Mouse (Mus musculus): ENCODE data around the gene BC035947. TPM values are rescaled to one million over a fixed set of nuclear protein-coding genes. Genes with fewer than 3 reads are reported as not detected.
"Not testable (repeated sequence)": the region's sequence is repeated elsewhere in the genome, so short reads cannot be mapped to it uniquely, and the experiment has no call there.

Gene BC035947
- total RNA-seq (2014; fragmentation: Nextera tagmentation) (not detected in 2 replicates), total RNA-seq (2017) (not detected in 2 replicates)

DNA sequence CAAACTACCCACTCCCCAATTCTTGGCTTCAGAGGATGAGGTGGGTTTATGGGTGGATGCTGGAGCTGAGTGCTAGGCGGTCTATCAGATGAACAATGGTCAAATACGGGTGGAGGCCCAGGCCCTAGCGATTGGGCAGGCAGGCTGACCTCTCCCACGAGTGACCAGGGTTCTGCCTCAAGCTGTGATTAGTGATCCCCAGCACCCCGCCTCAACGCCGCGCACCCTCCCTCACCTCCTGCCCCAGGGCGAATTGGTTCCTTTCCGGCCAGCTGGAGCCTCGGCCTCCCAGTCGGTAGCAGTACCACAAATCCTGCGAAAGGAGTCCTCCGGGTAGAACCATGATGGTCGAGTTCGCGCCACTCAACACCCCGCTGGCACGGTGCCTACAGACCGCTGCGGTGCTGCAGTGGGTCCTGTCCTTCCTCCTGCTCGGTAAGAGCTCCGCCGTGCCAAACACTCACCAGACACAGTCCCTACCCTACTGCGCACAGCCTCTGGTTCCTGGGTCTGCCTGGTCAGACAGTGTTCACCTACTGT, at the start of gene BC035947:
Gene BC035947 (minus strand): TSS at position 538 of the 540 bp plus-strand sequence.
- ATAC-seq (replicated peaks; ENCODE audit: low FRiP score, low TSS enrichment, poor library complexity, severe bottlenecking): 0 out of 2 replicates have a peak, but pooled peaks have one; percentile 41

GRCm38 (mm10) chr1:78554012-78554666, 42.2 kb upstream of the BC035947 start:
- no peak for ATAC-seq (replicated peaks; ENCODE audit: low FRiP score, low TSS enrichment, poor library complexity, severe bottlenecking)

- no peak for ATAC-seq (replicated peaks; ENCODE audit: low FRiP score, low TSS enrichment, poor library complexity, severe bottlenecking)
Observed at GRCm38 (mm10) chr1:78548961-78549360, 37.0 kb upstream of the BC035947 start.

DNA sequence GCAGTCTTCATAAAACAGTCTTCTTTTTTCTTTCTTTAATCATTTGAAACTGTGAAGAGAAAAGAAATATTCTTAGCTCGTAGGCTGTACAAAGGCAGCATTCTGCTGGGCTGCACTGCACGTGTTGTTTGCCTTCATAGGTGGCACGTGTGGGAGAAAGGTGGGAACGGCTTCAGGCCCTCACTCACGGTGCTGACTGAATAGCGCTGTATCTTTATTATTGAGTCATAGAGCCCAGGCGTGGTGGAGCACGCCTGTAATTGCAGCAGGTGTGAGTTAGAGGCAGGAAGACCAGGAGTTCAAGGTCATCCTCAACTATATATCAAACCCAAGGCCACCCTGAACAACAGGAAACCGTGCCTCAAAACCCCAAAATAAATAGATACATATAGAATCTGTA, 34.3 kb upstream of the BC035947 start:
- no peak for ATAC-seq (replicated peaks; ENCODE audit: low FRiP score, low TSS enrichment, poor library complexity, severe bottlenecking)

DNA sequence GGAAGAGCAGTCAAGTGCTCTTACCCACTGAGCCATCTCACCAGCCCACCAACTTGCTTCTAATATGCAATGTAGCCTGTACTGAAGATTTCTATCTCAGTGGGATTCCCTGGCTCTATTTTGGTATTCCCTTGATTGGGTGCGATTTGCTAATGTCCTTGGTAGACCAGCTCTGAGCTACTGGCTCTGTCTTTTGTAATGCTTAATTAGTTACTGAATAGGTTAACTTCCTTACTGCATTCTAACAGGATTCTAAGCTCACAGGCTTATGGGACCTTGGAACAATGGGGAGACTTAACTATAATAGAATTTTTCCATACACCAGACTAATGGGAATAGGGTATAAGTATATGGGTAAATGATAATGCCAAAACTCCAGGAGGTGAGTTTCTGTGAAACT, 31.7 kb upstream of the BC035947 start:
- not testable (repeated sequence) for ATAC-seq (replicated peaks; ENCODE audit: low FRiP score, low TSS enrichment, poor library complexity, severe bottlenecking)

- no peak for ATAC-seq (replicated peaks; ENCODE audit: low FRiP score, low TSS enrichment, poor library complexity, severe bottlenecking)
Observed at GRCm38 (mm10) chr1:78539166-78539565, 27.2 kb upstream of the BC035947 start.

- no peak for ATAC-seq (replicated peaks; ENCODE audit: low FRiP score, low TSS enrichment, poor library complexity, severe bottlenecking)
Observed at GRCm38 (mm10) chr1:78538396-78538795, 26.4 kb upstream of the BC035947 start.

GRCm38 (mm10) chr1:78537494-78538010, 25.6 kb upstream of the BC035947 start:
- peak; percentile 93 for ATAC-seq (replicated peaks; ENCODE audit: low FRiP score, low TSS enrichment, poor library complexity, severe bottlenecking)

DNA sequence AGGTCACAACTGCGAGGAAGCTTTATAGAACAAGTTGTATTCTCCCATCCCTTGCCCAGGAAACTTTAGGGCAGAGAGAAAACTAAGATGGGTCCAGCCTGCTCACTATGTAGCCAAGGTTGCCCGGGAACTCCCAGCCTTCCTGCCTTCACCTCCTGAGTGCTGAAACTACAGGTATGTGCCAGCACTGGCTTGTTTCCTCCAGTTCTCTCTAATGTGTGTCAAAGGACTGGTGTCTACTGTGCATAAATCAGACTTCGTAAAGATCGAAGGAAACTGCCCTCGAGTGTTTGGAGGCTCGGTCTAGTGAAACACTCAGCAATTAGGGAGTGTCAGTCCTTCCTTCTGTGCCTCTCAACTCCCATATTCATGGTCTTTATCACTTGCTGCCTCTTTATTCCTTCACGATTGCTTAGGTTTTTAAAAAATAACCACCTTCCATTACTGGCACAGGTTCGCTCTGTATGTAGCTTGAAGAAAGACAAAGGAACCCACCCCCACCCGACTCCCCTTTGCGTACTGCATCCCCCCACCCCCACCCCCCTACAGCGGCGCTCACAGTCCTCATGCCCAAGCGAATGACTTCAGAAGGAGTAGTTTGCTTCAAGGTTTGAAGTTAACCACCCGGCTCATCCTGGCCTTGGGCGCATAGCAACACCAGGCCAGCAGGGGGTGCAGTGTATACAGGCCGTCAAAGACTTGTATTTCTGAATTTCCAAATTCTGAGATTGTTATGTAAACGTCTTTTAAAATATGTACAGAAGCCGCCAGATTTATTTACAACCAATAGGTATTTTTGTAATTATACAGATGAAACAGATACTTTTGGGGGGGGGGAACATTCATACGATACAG, 24.6 kb upstream of the BC035947 start:
- peak; percentile 80 for ATAC-seq (replicated peaks; ENCODE audit: low FRiP score, low TSS enrichment, poor library complexity, severe bottlenecking)

DNA sequence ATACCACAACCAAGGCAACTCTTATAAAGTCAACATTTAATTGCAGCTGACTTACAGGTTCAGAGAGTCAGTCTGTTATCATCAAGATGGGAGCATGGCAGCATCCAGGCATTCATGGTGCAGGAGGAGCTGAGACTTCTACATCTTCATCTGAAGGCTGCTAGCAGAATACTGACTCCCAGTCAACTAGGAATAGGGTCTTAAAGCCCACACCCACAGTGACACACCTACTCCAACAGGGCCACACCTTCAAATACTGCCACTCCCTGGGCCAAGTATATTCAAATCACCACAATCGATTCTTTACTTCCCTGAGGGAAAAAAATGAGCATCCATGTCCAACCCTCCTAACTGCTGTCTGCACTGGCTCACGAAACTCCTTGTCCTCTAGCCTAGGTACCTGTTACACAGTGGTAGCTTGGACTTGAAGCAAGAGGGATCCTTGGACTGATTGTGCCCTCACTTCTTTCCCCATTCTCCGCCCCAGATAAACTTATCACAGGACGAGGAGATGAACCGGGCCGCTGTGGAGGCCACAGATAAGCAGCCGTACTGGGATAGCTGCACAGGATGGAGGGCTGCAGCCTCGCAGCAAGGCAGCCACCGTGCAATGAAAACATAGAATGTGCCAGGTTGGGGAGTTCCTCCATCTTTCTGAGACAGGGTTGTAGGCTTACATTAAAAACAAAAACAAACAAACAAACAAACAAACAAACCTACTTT, 22.6 kb upstream of the BC035947 start:
- 0 out of 2 replicates have a peak, but pooled peaks have one; percentile 8 for ATAC-seq (replicated peaks; ENCODE audit: low FRiP score, low TSS enrichment, poor library complexity, severe bottlenecking)

- ATAC-seq (replicated peaks; ENCODE audit: low FRiP score, low TSS enrichment, poor library complexity, severe bottlenecking): no peak
Observed at GRCm38 (mm10) chr1:78532184-78532800, 20.3 kb upstream of the BC035947 start.

- no peak for ATAC-seq (replicated peaks; ENCODE audit: low FRiP score, low TSS enrichment, poor library complexity, severe bottlenecking)
Observed at GRCm38 (mm10) chr1:78530500-78531215, 18.7 kb upstream of the BC035947 start.

DNA sequence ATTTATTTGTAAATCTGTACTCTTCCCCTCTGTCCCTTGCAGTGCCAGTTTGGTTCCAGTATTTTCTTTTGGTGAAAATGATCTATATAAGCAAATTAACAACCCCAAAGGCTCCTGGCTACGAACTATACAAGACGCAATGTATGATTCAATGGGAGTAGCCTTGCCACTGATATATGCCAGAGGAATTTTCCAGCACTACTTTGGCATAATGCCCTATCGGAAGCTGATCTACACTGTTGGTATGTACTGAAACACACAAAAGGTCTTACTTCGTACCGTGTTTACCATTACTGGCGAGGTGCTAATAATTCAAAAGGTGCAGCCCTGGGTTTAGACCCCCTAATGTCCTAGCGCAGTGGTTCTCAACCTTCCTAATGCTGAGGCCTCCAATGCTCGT, 17.1 kb upstream of the BC035947 start:
- no peak for ATAC-seq (replicated peaks; ENCODE audit: low FRiP score, low TSS enrichment, poor library complexity, severe bottlenecking)

- no peak for ATAC-seq (replicated peaks; ENCODE audit: low FRiP score, low TSS enrichment, poor library complexity, severe bottlenecking)
Observed at GRCm38 (mm10) chr1:78528356-78528755, 16.4 kb upstream of the BC035947 start.

DNA sequence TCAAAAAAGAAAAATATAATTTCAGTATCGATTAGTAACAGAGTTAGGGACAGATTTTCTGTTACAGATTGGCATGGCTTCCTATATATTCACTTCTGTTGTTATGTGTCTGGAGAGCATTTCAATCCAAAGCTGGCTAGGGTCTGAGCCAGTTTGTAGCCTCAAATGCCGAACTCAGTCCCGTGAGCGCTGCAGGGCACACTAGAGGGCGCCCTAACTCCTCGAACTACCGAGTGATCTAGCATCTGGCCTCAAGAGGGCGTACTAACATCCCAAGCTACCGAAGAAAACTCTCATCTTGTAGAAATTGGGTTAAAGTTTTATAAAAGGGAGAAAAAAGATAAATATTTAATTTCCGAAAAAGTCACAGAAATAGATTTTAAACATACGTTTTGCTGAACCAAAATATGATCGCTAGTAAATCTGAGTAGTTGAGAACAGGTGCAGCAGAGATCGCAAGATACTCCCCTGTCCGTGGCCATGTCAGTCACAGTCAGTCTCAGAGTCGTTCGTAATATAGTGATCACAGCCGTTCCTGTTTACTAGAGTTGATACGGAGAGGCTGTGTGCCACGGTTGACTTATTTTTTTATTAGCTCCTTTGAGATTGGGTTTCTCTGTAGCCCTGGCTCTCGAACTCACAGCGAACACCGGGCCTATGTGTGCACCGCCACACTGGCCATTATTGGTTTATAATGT, 13.4 kb upstream of the BC035947 start:
- ATAC-seq (replicated peaks; ENCODE audit: low FRiP score, low TSS enrichment, poor library complexity, severe bottlenecking): peak; percentile 85

DNA sequence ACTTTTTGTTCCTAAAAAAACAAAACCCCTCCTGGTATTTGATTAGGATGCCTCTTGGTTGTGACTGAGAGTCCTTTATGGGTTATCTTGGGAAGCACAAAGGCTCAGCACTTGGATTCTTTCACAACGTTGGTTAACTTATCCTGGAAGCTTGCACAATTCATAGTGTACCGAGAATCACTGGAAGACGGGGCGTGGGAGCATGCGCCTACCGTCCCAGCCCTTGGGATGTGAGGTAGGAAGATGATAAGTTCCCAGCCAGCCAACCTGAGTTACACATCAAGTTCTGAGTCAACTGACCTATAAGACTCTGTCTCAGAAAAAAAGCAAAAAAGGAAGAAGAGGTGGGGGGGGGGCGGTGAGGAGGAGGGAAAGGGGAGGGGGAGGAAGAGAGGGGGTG, 6.9 kb upstream of the BC035947 start:
- ATAC-seq (replicated peaks; ENCODE audit: low FRiP score, low TSS enrichment, poor library complexity, severe bottlenecking): no peak

DNA sequence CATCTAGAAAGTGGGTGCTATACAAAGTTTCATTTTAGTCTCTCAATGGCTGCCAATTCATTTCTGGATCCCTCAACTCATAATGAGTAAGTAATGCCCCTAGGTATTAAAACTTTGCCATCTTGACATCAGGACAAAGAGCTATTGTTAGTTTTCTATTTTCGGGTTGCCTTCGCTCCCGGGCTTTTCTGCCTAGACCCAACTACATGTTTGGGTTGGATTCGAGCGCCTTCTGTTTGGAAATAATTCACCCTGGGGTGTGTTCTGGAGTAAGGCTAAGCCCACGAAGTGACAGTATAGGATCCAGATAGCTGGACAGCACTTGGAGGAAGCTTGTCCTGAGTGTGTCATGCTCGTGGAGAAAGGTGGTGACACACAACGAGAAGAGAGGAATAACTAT, 798 bp upstream of the BC035947 start:
- ATAC-seq (replicated peaks; ENCODE audit: low FRiP score, low TSS enrichment, poor library complexity, severe bottlenecking): no peak

- no peak for ATAC-seq (replicated peaks; ENCODE audit: low FRiP score, low TSS enrichment, poor library complexity, severe bottlenecking)
Observed at GRCm38 (mm10) chr1:78510862-78511261, 1.1 kb downstream of the BC035947 start, which contains the start of gene Mogat1. TSS of gene Mogat1 (plus strand) at chr1:78510991.
